Mouse (Mus musculus): ENCODE measurements at regions not wholly inside any gene's neighbourhood (a gene's known extent, or its start where the extent isn't known, plus 50 kb on each side); places are given as distances from the start of the nearest gene placed in this dataset.

GRCm38 (mm10) chr16:54770871-54771270 lies 526.9 kb downstream of the Zpld1 start:
- DNase-seq: no peak

DNA sequence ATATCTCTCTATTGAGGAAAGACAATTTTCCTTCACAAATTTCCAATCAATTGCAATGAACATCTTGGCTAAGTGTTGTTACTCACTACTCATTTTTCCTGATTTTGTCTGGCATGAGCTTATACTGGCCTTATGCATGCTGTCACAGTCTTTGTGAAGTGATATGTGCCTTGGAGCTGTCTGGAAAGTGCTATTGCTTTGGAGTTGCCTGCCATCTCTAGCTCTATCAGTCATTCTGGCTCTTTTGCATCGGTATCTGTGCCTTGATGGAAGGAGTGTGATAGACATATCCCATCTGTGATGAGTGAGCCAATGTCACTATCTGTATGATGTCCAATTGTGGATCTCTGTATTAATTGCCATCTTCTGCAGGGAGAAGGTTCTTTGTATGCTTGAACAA lies 553.6 kb downstream of the Zpld1 start:
- no peak for DNase-seq

GRCm38 (mm10) chr16:54733516-54733915 lies 564.3 kb downstream of the Zpld1 start:
- no peak for DNase-seq

- DNase-seq: no peak
Measured at GRCm38 (mm10) chr16:54707880-54708279, 589.9 kb downstream of the Zpld1 start.

- no peak for DNase-seq
Measured at GRCm38 (mm10) chr16:54682815-54683214, 615.0 kb downstream of the Zpld1 start.

DNA sequence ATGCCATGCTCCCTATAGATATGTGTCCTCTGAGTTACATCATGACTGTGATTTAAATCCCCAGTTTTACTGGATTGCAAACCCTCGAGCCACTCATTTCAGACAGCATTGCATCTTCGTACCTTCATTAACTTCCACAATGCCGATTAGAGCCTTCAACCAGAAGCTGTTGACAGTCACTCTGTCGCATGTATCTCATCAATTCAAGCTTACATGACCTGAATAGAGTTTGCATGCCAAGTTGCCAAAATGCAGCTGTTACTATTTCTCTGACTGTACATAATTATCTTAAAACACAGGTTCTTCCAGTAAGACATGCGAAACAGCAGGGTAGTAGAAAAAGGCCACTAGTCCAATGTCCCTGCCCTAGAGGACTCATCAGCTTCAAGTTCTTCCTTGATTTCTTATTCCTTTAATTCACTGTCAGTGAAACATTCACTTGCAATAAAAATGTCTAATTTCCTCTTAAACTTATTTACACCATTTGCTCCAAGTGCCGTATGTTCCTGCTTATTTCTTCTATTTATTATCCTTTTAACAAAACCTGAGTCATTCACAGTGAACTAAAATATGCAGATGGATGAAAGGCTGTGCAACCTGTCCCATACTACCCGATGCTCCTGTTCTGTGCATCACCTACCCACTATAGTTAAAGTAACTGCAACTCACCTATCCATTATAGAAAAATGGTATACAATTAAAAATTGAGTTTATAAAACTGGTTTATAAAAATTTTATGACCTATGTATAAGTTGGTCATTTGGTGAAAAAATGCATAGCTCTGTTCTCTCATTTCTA lies 648.9 kb downstream of the Zpld1 start:
- DNase-seq: no peak

DNA sequence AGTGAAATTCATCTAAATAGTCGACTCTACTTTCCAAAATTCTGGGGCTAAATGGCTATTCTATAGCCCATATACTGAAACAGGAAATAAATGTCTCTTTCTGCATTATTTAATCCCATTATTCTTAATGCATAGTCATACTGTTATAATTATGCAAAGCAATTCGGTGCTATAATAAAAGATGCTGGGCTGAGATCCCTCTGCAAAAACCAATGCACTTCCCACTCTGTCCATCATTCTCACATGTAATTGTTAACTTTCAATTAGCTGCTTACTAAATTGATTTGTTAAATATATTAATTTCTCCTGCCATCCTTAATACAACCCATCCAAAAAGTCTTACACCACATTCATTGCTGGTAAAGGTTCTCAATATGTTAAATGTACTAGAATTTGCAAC lies 650.0 kb downstream of the Zpld1 start:
- DNase-seq: no peak

GRCm38 (mm10) chr16:54646252-54646651 lies 651.5 kb downstream of the Zpld1 start:
- DNase-seq: peak; percentile 17

DNA sequence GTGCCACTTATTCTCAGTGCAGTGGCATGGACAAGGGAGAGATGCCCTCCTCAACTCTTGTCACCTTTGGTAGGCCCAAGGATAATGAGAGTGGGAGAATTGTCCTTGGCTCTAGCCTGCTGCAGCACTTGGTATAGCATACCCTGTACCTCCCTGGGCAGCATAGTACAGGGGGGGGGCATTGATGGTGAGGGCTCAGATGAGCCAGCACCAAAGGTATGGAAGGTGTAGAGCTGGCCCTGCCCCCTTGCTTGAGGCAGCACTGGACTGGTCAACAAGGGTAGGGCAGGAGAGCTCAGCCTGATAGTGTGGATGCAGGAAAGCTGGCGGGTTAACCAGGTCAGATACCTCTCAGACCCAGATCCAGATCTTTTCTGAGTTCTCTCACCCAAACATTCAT lies 668.6 kb downstream of the Zpld1 start:
- DNase-seq: no peak

DNA sequence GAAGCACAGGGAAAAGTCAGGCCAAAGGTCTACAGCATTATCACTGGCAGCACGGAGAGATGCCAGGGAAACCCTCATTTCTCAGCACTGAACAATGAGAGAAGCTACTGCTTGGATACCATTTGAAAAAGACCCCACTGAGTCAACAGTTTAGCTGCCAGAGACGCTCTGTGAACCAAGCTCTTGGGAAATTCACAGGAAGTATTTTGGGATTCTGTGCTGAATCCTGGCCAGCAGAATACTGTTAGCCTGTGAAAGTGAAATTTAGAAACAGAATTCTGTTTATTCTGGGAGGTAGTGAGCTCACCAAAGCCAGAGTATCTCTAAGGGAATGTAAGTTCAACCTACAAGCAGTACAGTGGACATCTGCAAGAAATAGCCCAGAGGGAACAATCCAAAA lies 705.1 kb downstream of the Zpld1 start:
- DNase-seq: peak; percentile 52
